ENCODE assay signal across 9 mouse cellular contexts in genomic region chr1:180388481-180388880, GRCm38 (mm10). TPM values are rescaled to one million over a fixed set of nuclear protein-coding genes. Genes with fewer than 3 reads are reported as not detected.
DNase-seq lines count a peak whose midpoint lies in the region; ATAC-seq lines count a peak whose summit lies in the region.
"Had no signal": no experiment of that assay in that cellular context is flagged by ENCODE, and none has a peak within 500 bp of the region (broad histone marks: within the 10 kb centered on the region; RNA-seq: fewer than 3 reads in every experiment).

No protein-coding gene starts in this region.

- no peak for ATAC-seq in lung, embryonic 16.5 days (ENCODE audit: low read depth)
- no peak for ATAC-seq in megakaryocyte-erythroid progenitor cell, adult 5-6 weeks (replicated peaks; ENCODE audit: low FRiP score, low TSS enrichment, poor library complexity, severe bottlenecking)

- peaks cover 49% of the 10 kb centered on the region for H3K4me1 ChIP-seq in lung, embryonic 16.5 days (replicated peaks; ENCODE audit: control insufficient read depth, insufficient read depth, low read length)

- H3K36me3 ChIP-seq in lung, embryonic 16.5 days (ENCODE audit: control insufficient read depth, insufficient read depth, low read length) = no peaks in the 10 kb centered on the region
- H3K36me3 ChIP-seq: kidney, embryonic 15.5 days had no signal

- peak overlapping the region; percentile 89 for H3K27ac ChIP-seq in lung, embryonic 16.5 days (ENCODE audit: low read length)

- 21% methylated on average over 1 of the region's 1 CpGs for WGBS in lung, embryonic 16.5 days

- H3K9me3 ChIP-seq in lung, embryonic 16.5 days (ENCODE audit: control insufficient read depth, low read length) = no peaks in the 10 kb centered on the region
- H3K9me3 ChIP-seq: kidney, embryonic 15.5 days had no signal

- H3K4me3 ChIP-seq in lung, embryonic 16.5 days (ENCODE audit: low read length) = no peak overlapping the region

- DNase-seq in cerebellum, adult 9-11 months = peak; percentile 57
- no peak for DNase-seq in cerebellum, postnatal 4 days (ENCODE audit: low spot score in 2 of 2)
- no peak for DNase-seq in lung, postnatal 10 days
- peak; percentile 88 for DNase-seq in induced T-regulatory cell, adult 2 months (ENCODE audit: low read depth)
- peak; percentile 84 for DNase-seq in thymus, postnatal 14 days
- DNase-seq in right cerebral cortex, adult 18-20 months = no peak

- peak overlapping the region; percentile 21; the same call in 1 of the 2 replicates for H3K9ac ChIP-seq in lung, embryonic 16.5 days (ENCODE audit: low read length)
- H3K9ac ChIP-seq: kidney, embryonic 15.5 days had no signal

- no peak overlapping the region; the same call in 1 of the 2 replicates for H3K4me2 ChIP-seq in lung, embryonic 16.5 days (ENCODE audit: low read depth, low read length)

- H3K27me3 ChIP-seq in lung, embryonic 16.5 days (ENCODE audit: control insufficient read depth, insufficient read depth, low read depth, low read length) = no peaks in the 10 kb centered on the region
- H3K27me3 ChIP-seq: kidney, embryonic 15.5 days had no signal

RNA-seq across cellular contexts. Expression of gene Itpkb, which starts 58.2 kb away (rescaled TPM):
- 9.4 and 10.6 TPM in 2 replicates for polyA plus RNA-seq in lung, embryonic 16.5 days (2015; fragmentation: Nextera tagmentation; extraction: Ambion mirVana)
- total RNA-seq in megakaryocyte-erythroid progenitor cell, adult 5-6 weeks (2014; fragmentation: Nextera tagmentation) = 11.5 and 12.9 TPM in 2 replicates
- total RNA-seq in megakaryocyte-erythroid progenitor cell, adult 5-6 weeks (2017) = 6.1 and 6.3 TPM in 2 replicates

Comparison
In these comparisons a context has a peak if more than half of its experiments do, and no peak if none do; other contexts are left out.
1. DNase-seq: peak in cerebellum, adult 9-11 months (single experiment), induced T-regulatory cell, adult 2 months (single experiment) and thymus, postnatal 14 days (single experiment); none in cerebellum, postnatal 4 days (0 of 2), lung, postnatal 10 days (single experiment) and right cerebral cortex, adult 18-20 months (single experiment).